Mouse (Mus musculus) kidney, postnatal 14 days (tissue): ENCODE measurements around the gene Gfm2.
"Not testable (repeated sequence)": the region's sequence is repeated elsewhere in the genome, so short reads cannot be mapped to it uniquely, and the experiment has no call there.

Experiments
- DNase-seq: peaks from one replicate; pipeline ENCODE4 v3.0.0; 2022; ENCODE audit warnings: mixed read lengths

Gfm2 gene

DNA sequence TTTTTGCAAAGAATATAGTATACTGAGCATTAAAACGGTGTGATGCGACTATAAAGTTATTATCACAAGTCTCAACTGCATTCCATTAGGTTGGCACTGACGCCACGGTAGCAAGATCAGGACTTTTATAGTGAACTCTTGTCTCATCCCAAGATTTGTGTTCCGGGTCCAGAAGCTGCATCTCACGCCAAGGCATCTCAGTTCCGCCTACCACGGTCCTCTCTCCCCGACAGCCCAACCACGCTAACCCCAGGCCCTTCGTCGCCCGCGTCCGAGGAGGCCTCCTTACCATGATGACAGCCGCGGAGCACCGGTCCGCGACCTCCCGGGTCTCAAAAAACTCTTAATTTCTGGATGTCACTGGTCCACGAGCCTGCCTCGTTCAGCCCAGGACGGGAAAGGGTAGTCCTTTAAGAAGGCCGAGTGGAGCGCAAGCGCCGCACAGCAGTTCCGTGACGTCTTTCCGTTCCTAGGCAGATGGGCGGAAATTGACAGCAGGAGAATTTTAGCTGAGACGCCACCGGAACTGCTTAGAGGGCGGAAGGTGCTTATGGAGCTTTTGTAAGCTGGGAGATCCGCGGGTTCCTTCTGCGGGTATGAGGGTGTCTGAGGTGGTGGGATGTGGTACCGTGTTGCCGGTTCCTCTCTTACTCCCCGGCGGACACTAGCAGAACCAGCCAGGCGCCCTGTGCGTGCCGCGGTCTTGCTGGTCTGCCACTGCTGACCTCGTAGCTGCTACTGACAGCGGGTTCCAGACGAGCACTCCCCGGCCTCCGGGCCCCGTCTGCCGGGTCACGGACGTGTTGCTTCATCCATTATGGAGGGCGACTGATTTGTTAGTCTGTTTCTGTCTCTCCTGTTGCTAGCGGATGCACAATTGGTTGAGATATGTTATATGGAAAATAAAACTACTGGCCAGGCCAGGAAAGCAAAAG is at the start of gene Gfm2, which contains the start of gene Nsa2:
Gene Gfm2, plus strand, starts transcription at position 472 of the 935 bp plus-strand sequence.
Gene Nsa2, minus strand, starts transcription at position 472 of the 935 bp plus-strand sequence.
- peak; percentile 92 for DNase-seq

DNA sequence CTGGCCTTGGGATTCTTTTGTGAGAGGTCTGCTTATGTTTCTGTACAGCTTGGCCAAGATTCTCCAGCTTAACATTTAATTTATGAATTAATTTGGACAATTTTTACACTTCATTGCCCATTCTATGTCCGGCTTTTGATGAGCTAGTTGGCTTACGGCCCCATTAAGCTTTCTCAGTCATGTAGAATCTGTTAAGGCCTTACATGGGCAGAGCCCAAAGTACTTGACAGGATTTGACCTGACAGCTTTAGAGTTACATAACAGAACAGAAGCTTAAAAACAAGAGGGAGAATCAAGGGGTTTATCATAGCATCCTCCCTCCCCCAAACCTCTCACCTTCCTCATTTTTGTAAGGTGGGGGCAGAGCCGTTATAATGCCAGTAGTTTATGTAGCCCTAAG is 49.6 kb upstream of the Gfm2 start:
- DNase-seq = no peak

DNA sequence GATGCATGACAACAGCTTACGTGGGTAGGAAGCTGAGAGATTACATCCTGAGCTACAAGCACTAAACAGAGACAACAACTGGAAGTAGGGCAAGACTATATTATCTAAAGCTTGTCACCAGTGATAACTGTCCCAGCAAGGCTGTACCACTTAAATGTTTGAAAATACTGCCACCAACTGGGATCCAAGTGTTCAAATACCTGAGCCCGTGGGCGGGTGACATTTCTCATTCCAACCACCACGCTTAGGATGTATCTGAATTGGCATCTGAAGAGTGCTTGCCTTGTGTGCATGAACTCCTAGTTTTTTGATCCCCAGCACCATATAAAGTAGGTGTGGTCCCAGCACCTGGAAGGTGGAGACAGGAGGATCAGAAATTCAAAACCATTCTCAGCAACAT is 42.0 kb upstream of the Gfm2 start:
- DNase-seq = no peak

DNA sequence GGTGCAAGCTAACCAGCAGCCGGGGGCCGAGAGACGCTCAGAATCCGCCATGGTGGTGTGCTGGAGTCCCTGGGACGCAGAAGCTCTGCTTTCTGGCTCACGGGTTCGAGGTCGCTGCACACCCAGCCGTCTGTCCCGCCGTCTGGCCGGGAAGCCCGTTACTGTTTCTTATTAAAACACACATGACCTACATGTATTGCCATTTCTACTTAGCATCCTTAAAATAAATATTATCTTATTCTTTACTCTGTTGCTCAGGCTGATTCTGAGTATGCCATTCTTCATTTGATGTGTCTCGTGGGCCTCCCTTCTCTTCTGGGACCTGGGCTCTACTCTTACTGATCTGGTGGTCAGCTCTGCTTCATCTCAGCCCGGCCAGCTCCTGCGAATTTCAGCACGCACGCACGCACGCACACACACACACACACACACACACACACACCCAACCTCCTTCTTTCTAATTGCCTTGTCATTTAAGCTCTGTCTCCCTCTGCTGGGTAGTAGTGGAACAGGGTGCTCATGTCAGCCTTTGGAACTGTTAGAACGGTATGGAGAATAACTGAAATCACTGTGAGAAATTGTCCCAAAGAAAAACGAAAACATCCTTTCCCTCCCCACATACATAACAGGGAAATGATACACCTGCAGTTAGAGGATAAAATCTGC is 38.4 kb upstream of the Gfm2 start, which contains the start of gene Gm6169:
Gene Gm6169, minus strand, starts transcription at position 51 of the 666 bp plus-strand sequence.
- DNase-seq = peak; percentile 59

DNA sequence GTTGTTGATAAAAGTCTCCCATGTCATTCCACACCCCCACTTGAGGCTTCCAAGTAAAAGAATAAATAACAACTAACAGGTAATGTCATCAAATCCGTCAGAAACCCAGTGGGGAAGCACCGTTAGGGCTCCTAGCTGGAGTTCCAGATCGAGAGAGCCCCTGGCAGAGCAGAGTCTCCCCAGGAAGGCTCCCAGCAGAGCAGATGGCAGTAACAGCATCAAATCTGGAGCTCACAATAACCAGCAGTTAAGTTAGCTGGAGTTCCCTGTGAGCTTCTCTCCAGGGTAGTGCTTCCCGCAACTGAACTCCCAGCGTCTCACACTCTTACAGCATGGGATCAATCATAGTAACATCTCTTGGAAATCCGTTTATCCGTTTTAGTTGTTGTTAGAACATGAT is 32.7 kb upstream of the Gfm2 start:
- no peak for DNase-seq

DNA sequence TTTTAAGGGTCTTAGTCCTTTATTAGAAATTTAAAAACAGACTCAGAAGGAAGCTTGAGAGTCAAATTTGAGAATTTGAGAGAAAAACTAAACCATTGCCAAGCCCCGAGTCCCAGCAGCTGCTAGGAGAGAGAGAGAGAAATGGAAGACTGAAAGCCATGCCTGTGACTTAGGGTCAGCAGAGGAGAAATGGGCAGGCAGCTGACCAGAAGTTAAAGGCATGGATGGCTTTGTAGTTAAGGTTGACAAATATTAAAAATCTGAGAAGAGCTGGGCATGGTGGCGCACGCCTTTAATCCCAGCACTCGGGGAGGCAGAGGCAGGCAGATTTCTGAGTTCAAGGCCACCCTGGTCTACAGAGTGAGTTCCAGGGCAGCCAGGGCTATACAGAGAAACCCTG is 30.0 kb upstream of the Gfm2 start:
- DNase-seq = not testable (repeated sequence)

DNA sequence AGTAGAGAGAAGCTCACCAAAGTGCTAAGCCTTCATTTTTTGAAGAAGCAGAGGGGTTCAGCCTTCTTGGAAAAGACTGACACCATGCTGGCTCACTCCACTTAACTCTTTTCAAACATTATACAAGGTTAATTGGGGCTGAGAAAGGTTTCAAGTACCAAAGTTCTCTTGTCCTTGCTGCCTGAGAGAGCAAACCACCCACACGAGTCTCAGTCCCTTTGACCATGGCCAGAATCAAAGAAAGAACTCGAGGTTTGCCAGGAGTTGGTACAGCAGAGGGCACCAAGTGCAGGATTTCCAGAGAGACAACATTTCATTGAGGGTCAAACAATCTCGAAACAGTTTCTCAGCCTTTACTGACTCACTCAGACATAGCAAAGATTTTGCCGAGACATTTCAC is 28.7 kb upstream of the Gfm2 start:
- DNase-seq = no peak

DNA sequence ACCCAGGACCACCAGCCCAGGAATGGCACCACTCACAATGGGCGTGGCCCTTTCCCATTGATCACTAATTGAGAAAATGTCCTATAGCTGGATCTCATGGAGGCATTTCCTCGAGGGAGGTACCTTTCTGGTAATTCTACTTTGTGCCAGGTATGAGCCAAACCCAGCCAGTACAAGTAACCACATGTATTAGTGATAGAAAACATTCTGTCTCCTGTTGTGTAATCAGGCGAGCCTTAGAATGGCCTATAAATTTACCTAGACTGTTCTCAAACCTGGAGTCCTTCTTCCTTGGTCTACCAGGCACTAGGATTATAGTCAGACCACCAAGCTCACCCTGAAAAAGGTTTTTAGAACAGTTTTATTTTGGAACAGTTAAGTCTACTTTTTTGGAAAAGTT is 16.4 kb upstream of the Gfm2 start:
- DNase-seq = no peak

DNA sequence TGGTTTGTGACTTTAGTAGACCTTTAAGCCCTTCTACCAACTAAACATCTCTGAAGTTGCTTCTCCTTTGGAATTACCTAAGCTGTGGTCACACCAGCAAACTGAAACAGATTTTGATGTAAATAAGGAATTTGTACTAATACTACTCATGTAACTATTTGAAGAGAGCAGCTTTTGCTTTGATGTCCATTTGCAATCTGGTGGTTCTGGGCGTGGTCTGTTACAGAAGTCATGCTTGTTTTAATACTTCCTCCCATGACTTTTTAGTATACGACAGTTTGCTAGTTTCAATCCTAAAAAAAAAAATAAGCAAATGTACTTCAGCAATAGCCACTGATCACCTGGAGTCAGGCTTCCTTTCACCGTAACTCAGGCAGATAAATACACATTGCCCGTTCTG is 8.1 kb upstream of the Gfm2 start:
- DNase-seq = not testable (repeated sequence)

DNA sequence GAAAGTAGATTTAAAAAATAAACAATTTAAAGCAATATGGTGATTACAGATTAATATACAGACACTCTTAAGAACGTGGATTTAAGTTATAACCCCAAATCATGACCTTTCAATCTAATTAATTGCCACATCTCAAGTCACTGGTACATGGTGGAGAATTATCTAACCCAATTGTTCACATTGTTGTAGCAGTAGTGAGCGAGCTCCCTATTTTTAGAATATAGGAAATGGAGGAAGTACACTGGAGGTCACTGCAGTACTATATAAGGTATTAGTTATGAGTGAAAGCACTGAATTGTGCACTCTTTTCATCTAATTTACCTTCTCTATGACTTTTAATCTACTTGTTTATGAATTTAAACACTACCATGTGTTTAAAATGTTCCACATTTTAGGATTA is 7.3 kb upstream of the Gfm2 start:
- not testable (repeated sequence) for DNase-seq

DNA sequence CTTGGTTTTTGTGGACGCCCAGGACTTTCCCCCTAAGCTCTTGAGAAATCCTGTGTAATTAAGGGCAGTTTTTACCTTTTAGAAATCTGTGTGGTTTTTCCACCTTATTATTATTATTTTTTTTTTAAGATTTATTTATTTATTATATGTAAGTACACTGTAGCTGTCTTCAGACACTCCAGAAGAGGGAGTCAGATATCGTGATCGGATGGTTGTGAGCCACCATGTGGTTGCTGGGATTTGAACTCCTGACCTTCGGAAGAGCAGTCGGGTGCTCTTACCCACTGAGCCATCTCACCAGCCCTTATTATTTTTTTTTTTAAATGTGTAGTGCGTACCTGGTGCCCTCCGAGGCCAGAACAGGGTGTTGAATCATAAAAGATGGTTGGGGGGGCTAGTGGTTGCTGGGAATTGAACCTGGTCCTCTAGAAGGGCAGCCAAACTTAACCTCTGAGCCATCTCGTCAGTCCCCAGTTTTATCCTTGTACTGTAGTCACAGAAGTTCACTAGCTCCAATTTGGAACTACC is 731 bp downstream of the Gfm2 start:
- DNase-seq = not testable (repeated sequence)

DNA sequence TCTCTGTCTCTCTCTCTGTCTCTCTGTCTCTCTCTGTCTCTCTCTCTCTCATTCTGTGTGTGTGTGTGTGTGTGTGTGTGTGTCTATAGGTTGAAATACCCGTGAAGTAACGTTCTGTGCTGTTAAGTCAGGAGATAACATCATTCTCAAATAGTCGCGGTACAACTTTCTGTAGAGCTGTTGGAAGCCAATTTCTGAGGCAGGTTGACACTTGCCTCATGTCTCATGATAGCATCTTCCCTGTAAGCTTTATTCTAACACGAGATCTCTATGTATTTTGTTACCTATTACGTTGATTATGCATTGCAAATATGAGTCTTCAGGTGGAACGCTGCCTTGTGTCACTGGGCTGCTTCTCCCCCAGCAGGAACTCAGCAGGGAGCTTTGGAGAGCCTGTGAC is 4.6 kb downstream of the Gfm2 start:
- no peak for DNase-seq

DNA sequence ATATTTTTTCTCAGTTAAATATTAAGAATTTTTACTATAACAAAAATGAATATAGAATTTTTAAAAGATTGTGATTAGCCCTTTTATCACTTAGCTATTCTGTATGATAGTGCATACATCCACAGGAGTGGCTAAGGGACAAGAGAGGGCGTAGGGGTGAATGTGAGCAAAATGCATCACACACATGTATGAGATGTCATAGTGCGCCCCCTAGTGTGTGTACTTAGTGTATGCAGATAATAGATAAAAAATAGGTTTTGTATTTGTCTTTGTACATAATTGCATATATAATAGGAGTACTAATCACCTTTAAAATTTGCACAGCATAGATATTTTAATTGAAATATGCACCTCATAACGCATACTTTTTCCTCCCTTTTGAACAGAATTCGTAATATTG is 8.1 kb downstream of the Gfm2 start:
- DNase-seq = peak; percentile 22

DNA sequence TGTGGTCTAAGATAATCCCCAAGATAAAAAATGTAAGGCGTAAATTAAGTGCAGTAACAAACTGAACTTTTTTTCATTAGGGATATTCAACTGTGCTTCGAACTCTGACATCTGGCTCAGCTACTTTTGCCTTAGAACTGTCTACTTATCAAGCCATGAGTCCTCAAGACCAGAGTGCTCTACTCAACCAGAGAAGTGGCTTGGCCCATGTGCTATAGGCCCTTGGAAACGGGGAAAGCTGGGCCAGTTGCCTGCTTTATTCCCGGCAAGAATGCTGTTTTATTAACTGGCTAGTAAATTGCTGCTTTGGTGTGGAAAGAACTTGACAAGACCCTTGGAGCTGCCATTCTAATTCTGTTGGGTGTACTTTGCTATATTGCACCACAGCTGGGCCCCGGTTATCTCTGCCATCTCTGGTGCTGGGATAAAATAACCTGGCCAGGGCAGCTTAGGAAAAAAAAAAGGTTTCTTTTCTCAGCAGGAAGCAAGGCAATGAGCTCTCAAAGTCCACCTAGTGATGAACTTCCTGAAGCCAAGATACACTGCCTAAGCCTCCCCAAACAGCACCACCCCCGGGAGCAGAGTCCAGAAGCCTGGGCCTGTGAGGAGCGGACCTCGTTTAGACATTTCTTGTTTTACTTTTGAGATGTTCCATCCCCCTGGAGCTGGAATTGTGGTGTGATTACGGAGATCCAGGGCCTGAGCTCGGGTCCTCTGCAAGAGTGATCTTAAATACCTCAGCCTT is 38.0 kb downstream of the Gfm2 start:
- DNase-seq = peak; percentile 61

DNA sequence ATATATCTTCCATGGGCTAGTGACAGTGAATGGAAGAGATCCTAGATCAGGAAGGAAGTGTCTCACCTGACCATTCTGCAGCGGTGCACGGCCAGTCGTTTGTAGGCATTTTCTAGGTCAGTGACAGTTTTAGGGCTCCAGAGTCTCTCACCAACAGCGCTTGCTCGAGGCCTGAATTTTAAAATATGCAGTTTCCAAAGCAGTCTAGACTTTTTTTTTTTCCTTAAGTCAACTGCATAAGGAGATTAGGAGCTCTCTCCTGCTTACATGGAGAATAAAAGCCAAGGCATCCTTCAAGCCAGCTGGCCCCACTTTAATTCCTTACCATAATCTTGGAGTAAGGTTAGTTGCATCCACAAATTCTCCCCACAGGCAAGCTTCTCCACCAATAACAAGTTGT is 39.0 kb downstream of the Gfm2 start:
- DNase-seq = no peak

DNA sequence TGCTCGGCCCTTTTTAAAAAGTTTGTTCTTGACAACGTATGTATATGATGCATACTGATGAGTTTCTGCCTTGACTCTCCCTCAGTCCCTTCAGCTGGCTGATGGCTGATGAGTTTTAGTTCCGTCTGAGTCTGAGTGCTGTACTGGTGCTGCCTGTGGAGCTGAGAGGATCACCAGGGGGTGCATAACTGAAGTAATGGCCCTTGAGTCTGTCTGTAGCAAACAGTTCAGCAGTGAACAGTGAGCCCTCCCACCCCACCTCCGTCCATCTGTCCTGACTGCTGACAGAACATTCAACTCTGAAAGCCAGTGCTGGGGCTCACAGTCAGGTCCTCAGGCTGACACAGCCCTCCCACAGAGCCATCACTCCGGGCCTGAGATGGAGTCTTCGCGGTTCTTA is 41.2 kb downstream of the Gfm2 start:
- no peak for DNase-seq

DNA sequence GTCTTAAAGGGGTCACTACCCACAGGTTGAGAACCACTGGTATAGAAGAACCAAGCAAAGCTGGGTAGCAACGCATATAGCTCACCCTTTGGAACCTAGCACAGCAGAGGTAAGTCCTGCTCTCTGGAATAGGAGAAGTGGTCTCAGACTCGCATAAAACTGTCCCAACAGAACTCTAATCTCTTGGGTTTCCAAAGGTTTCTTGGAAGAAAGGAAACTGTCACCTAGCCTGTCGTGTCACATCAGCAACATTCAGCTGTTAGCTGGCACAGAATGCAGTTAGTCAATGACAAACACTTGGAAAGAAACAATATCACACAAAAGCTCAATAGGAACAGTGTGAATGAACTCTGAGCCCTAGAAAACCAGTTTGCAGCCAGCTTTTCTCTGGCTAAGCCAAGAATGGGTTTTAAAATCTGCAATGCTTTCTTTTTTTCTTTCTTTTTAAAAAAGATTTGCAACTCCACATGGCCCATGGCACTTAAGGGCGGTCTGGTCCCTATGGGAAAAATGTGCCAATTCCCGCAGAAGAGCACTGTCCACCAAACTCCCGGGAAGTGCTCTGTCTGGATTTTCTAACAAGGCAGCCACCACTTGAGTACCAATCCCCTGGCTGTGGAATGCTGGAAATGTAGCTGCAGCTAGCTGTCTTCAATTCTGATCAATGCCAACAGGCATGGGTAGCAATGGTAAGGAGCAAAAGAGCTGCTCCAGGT is 42.5 kb downstream of the Gfm2 start:
- DNase-seq = no peak

DNA sequence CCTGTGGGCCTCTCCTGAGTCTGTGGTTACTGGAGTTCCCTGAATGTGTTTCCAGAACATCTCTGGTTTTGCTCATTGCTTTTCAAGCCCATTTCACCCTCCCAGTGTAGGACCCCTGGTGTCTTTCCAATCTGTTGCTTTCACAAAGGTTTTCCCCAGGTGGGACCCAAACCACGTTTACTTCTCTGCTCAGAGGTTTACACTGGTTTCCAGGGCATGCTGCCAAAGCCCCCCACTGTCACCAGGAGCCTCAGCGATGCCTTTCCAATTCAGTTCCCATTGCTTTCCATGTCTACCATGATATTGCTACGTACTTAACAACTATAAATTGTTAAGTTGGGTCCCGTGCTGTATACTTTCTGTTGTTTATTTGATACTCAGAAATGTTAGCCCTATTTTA is 45.1 kb downstream of the Gfm2 start:
- no peak for DNase-seq

DNA sequence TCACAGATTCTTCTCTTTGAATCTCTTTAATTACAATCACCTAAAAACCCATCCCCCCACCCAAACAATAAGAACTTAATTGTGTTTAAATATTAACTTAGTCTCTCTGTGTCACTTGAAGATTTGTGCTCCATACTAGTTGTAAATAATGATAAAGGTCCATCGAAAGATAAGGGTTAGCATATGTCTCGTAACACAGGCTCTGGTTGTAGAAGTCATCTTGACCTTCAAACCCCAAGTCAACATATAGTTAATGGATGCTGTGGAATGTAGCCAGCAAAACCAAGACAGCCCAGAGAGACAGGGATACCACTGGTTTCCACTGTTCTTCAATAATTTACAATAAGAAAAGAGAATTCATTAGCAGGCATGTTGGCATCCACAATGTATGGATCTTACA is 46.4 kb downstream of the Gfm2 start:
- no peak for DNase-seq

DNA sequence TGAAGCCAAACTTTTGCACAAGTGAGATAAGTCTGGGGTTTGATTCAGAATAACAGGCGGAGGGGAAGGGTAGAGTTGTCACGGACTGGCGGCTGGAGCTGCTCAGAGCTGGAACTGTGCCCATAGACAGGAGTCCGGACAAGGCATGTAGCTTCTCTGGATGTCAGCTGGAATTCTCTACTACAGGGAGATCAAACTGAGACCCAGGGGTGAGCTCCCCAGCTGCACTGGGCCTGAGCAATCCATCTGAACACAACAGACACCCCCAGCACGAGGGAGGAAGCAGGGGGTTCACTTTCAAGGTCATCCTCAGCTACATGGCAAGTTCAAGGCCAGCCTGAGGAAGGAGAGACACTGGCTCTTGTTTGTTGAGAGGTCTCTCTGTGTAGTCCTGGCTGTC is 46.9 kb downstream of the Gfm2 start:
- DNase-seq = no peak

DNA sequence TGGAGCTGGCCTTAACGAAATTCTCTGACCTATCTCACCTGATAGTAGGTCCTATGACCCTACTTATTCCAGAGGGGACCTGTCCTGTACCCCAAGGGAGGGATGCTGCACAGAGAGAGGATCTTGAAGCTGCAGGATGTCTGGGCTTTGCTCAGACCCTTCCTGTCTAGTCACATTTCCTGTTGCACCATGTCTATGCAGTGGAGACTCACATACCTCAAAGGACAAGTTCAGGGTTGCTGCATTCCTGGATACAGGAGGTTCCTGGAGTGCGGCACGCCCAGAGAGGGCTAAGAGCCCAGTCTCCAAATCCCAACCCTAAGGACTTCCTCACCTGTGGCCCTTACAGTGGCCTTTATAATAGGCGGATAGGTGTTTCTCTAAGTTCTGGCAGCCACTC is 48.6 kb downstream of the Gfm2 start:
- DNase-seq = no peak

DNA sequence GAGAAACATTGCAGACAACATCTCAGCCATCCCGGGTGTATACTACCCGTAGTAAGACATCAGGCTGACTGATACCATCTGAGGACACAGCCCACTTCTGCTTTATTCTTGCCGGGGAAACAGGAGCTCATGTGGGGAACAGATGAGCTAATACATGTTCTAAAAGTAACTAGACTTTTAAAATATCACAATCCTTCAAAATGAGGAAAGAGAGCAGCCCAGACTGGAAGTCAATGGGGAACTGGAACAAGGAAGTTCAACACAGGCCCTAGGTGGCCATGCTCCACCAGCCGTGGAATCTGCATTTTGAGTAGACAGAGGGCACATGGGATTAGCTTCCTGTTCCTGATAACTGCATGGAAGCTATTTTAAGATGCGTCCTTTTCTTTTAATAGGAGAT is 50.0 kb downstream of the Gfm2 start:
- no peak for DNase-seq
